Mouse (Mus musculus) ES-Bruce4 (cell line): ENCODE data around the gene Zfp335.

Experiments
- CTCF ChIP-seq: IDR thresholded peaks from one replicate; pipeline ENCODE4 v1.8.1; 2011; ENCODE audit warnings: low read depth, low read length
- EP300 ChIP-seq: IDR thresholded peaks from 2 replicates; pipeline ENCODE4 v1.6.1; 2011; ENCODE audit warnings: low read depth, low read length; ENCODE audit not compliant: insufficient read depth
- POLR2A ChIP-seq: IDR thresholded peaks from one replicate; pipeline ENCODE4 v1.8.1; 2011; ENCODE audit warnings: low read length; ENCODE audit not compliant: insufficient read depth

DNA sequence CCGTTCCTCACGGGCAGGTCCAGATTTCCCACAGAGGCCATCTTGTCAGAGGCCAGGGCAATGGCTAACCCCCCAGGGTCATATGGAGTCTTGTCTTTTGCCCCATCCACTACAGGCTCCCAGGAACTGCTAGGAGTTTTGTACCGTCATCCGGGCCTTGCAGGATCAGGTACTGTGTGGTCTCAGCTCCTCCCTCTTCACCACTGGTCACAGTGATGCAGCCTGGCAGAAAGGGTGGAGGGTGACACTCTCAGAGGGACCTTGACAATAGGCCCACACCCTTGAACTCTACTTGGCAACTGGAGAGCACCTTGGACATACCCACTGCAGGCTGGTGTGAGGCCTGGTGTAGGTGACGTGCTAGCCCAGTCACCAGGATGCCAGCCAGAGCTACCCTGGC lies 3.5 kb downstream of the Zfp335 start:
- TF ChIP-seq CTCF (no peak), EP300 (no peak), POLR2A (no peak)
